Mouse (Mus musculus) hindbrain, embryonic 15.5 days (tissue): ENCODE results near the gene Rcan2. TPM values are rescaled to one million over a fixed set of nuclear protein-coding genes. Genes with fewer than 3 reads are reported as not detected.
A peak's percentile ranks its signal among the peaks of the same experiment; 100 is the strongest.
"Not testable (repeated sequence)": the region's sequence is repeated elsewhere in the genome, so short reads cannot be mapped to it uniquely, and the experiment has no call there.

Experiments used
- ATAC-seq: fragments of 200-750 bp; cut with Nextera tagmentation; 2 replicates; pipeline ENCODE4 v1.8.0; 2017; ENCODE audit warnings: low read depth, moderate number of reproducible peaks, moderate TSS enrichment; ENCODE audit not compliant: low FRiP score
- H3K27ac ChIP-seq: fragments of 300-500 bp; sonication (generic); replicated peaks from 2 replicates; pipeline ENCODE4 v1.5.1; 2015; ENCODE audit warnings: mild to moderate bottlenecking, inconsistent platforms
- H3K27me3 ChIP-seq: fragments of 300-500 bp; sonication (generic); 2 replicates; pipeline ENCODE4 v1.6.1; 2015; ENCODE audit warnings: control low read depth, inconsistent platforms
- H3K36me3 ChIP-seq: fragments of 300-500 bp; sonication (generic); 2 replicates; pipeline ENCODE4 v1.6.1; 2015; ENCODE audit warnings: control low read depth, inconsistent platforms
- H3K4me1 ChIP-seq: fragments of 300-500 bp; sonication (generic); replicated peaks from 2 replicates; pipeline ENCODE4 v1.6.1; 2015; ENCODE audit warnings: control low read depth, inconsistent platforms
- H3K4me2 ChIP-seq: fragments of 300-500 bp; sonication (generic); 2 replicates; pipeline ENCODE4 v1.6.1; 2015; ENCODE audit warnings: moderate library complexity, mild to moderate bottlenecking, inconsistent platforms
- H3K4me3 ChIP-seq: fragments of 300-500 bp; sonication (generic); 2 replicates; pipeline ENCODE4 v1.5.1; 2015; ENCODE audit warnings: mild to moderate bottlenecking, inconsistent platforms
- H3K9ac ChIP-seq: fragments of 300-500 bp; sonication (generic); 2 replicates; pipeline ENCODE4 v1.6.1; 2015; ENCODE audit warnings: inconsistent platforms
- H3K9me3 ChIP-seq: fragments of 300-500 bp; sonication (generic); 2 replicates; pipeline ENCODE4 v1.6.1; 2016; ENCODE audit warnings: control low read depth, inconsistent platforms
- WGBS: fragments of 180-500 bp; shearing (Covaris S2); methylation state at CpG from one replicate; pipeline ENCODE4 v1.1.7; 2015; 5-methylcytosine and 5-hydroxymethylcytosine counted together
- polyA plus RNA-seq: library from polyadenylated mRNA; unstranded; fragments of >200 nt; fragmentation: Nextera tagmentation; extraction: Ambion mirVana; gene quantifications from 2 replicates; pipeline ENCODE4 v1.2.1, GENCODE M21; 2015

Gene Rcan2
- polyA plus RNA-seq, 1 experiment from 2014 or later, result 132 TPM

DNA sequence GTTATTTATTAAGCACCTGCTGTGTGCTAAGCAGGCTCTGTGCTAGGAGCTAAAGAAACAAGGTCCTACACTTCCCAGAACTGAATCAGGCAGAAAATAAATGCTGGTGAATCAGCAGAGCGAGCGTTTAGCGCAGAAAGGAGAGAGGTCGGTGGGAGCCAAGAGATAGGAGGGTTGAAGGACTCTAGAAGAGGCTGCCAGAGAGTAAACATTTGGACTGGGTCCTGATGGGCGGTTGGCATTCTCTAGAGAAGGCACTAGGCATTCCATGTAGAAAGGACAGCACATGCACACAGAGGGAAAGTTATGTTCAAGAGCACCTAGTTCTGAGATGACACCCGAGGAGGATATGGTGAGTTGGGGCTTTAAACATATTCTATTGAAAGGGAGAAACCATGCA is 2.6 kb downstream of the Rcan2 start:
- 0 out of 2 replicates have a peak overlapping the region, but pooled peaks have one; percentile 3 for H3K4me2 ChIP-seq
- ATAC-seq, result no peak
- WGBS, result 85% methylated on average over 6 of the region's 6 CpGs

GRCm38 (mm10) chr17:43806841-43807240 is 5.7 kb downstream of the Rcan2 start:
- Histone ChIP-seq H3K4me3 (no peak overlapping the region), H3K36me3 (no peaks in the 10 kb centered on the region), H3K9me3 (no peaks in the 10 kb centered on the region), H3K4me1 (peaks cover 18% of the 10 kb centered on the region; the same call in 1 of the 2 replicates), H3K9ac (no peak overlapping the region), H3K27me3 (no peaks in the 10 kb centered on the region), H3K27ac (no peak overlapping the region), H3K4me2 (no peak overlapping the region)
- ATAC-seq, result no peak
- WGBS, result 81% methylated on average over 4 of the region's 4 CpGs

More for the DNA sequence above, 2.6 kb downstream of the Rcan2 start:
- H3K27ac ChIP-seq, result no peak overlapping the region
- H3K9ac ChIP-seq, result no peak overlapping the region
- H3K27me3 ChIP-seq, result no peaks in the 10 kb centered on the region
- no peak overlapping the region for H3K4me3 ChIP-seq
- H3K9me3 ChIP-seq, result no peaks in the 10 kb centered on the region
- peaks cover 21% of the 10 kb centered on the region; the same call in 1 of the 2 replicates for H3K4me1 ChIP-seq
- no peaks in the 10 kb centered on the region for H3K36me3 ChIP-seq

- Histone ChIP-seq H3K27ac (no peak overlapping the region), H3K27me3 (no peaks in the 10 kb centered on the region), H3K4me3 (no peak overlapping the region), H3K9me3 (no peaks in the 10 kb centered on the region), H3K4me2 (no peak overlapping the region), H3K4me1 (no peaks in the 10 kb centered on the region), H3K9ac (no peak overlapping the region), H3K36me3 (no peaks in the 10 kb centered on the region)
- no peak for ATAC-seq
- 78% methylated on average over 4 of the region's 4 CpGs for WGBS
These were observed 10.3 kb downstream of the Rcan2 start for GRCm38 (mm10) chr17:43811453-43811852.

- 93% methylated on average over 4 of the region's 4 CpGs for WGBS
These were observed 14.2 kb downstream of the Rcan2 start for GRCm38 (mm10) chr17:43815376-43815775.

GRCm38 (mm10) chr17:43816480-43816879 is 15.3 kb downstream of the Rcan2 start:
- WGBS, result 89% methylated on average over 1 of the region's 1 CpGs

More at GRCm38 (mm10) chr17:43815376-43815775, 14.2 kb downstream of the Rcan2 start:
- H3K9ac ChIP-seq, result no peak overlapping the region
- no peaks in the 10 kb centered on the region for H3K4me1 ChIP-seq
- H3K36me3 ChIP-seq, result no peaks in the 10 kb centered on the region
- no peak overlapping the region for H3K27ac ChIP-seq
- no peaks in the 10 kb centered on the region for H3K9me3 ChIP-seq
- H3K27me3 ChIP-seq, result no peaks in the 10 kb centered on the region
- no peak for ATAC-seq
- no peak overlapping the region for H3K4me3 ChIP-seq
- H3K4me2 ChIP-seq, result no peak overlapping the region

DNA sequence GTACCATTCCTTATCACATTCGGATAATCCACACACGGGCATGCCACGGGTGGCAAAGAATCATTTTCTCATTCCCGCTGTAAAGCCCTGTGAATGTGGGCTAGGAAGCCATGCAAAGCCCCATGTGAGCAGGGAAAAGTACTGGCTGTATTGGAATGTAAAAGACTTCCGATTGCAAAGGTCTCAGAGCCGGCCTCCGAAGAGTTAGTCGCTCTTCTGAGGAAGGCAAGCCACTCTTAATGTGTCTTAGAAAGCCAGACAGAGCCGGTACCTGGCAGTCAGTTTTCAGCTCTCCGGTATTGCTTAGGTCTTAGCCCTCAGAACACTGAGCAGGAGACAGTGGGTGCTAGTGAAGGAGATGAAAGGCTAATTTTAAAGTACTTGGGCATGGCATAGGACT is 16.0 kb downstream of the Rcan2 start:
- no peaks in the 10 kb centered on the region for H3K9me3 ChIP-seq
- 83% methylated on average over 10 of the region's 10 CpGs for WGBS
- peaks cover 7% of the 10 kb centered on the region; the same call in 1 of the 2 replicates for H3K4me1 ChIP-seq
- no peak overlapping the region for H3K9ac ChIP-seq
- H3K36me3 ChIP-seq, result no peaks in the 10 kb centered on the region
- H3K4me3 ChIP-seq, result no peak overlapping the region
- no peak overlapping the region for H3K27ac ChIP-seq
- no peak overlapping the region for H3K4me2 ChIP-seq
- no peaks in the 10 kb centered on the region for H3K27me3 ChIP-seq
- no peak for ATAC-seq

More at GRCm38 (mm10) chr17:43816480-43816879, 15.3 kb downstream of the Rcan2 start:
- H3K9ac ChIP-seq, result no peak overlapping the region
- no peaks in the 10 kb centered on the region for H3K9me3 ChIP-seq
- ATAC-seq, result no peak
- no peak overlapping the region for H3K4me3 ChIP-seq
- no peaks in the 10 kb centered on the region for H3K36me3 ChIP-seq
- no peaks in the 10 kb centered on the region for H3K27me3 ChIP-seq
- no peak overlapping the region for H3K27ac ChIP-seq
- H3K4me1 ChIP-seq, result 0 out of 2 replicates have a peak, but pooled peaks cover under 1% of the 10 kb centered on the region
- no peak overlapping the region for H3K4me2 ChIP-seq

GRCm38 (mm10) chr17:43818390-43818789 is 17.2 kb downstream of the Rcan2 start:
- H3K4me3 ChIP-seq, result no peak overlapping the region
- H3K36me3 ChIP-seq, result no peaks in the 10 kb centered on the region
- no peak for ATAC-seq
- no peaks in the 10 kb centered on the region for H3K27me3 ChIP-seq
- H3K27ac ChIP-seq, result no peak overlapping the region
- H3K4me2 ChIP-seq, result no peak overlapping the region
- no peak overlapping the region for H3K9ac ChIP-seq
- WGBS, result 80% methylated on average over 6 of the region's 6 CpGs
- H3K4me1 ChIP-seq, result peaks cover 14% of the 10 kb centered on the region; the same call in 1 of the 2 replicates
- no peaks in the 10 kb centered on the region for H3K9me3 ChIP-seq

DNA sequence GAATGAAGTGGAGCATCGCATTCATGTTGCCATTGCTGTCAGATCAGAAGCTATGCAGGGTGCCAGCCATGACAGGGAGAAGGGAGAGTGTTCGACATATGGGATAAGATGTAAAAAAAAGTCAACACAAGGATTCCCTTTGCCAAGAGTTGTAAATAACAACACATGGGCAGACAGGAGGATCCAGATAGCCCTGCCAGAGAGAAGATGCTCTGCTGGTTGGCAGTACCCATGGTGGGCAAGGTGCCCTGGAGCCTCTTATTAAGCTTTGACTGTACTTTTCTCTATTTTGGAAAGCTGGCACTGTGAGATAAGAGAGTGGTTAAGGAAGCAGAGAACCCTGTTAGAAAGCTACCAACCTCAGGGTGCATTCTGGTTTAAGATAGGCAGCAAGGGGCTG is 19.8 kb downstream of the Rcan2 start:
- Histone ChIP-seq H3K4me1 (peaks cover 14% of the 10 kb centered on the region; the same call in 1 of the 2 replicates), H3K36me3 (no peaks in the 10 kb centered on the region), H3K9ac (no peak overlapping the region), H3K27ac (no peak overlapping the region), H3K9me3 (no peaks in the 10 kb centered on the region), H3K4me2 (no peak overlapping the region), H3K4me3 (no peak overlapping the region), H3K27me3 (no peaks in the 10 kb centered on the region)
- WGBS, result 94% methylated on average over 2 of the region's 2 CpGs
- no peak for ATAC-seq

DNA sequence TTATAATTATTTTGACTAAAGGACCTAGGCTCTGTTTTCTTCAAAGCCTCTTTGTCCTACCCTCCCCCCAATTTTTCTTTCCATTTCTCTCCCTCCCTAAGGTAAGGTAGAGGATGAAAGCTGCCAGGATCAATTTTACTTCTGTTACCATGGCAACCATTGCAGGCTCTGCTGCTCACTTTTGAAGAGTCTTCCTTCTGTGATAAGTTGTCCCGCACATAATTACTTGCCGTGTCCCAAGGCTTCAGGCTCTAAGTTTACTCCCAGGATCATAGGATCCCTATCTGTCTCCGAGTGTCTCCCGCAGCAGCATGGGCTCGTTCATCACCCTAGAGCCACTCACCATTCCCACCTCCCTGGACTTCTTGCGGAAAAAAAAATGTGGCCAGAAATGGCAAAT is 21.1 kb downstream of the Rcan2 start:
- H3K27ac ChIP-seq, result peak overlapping the region; percentile 49
- peak; percentile 84 for ATAC-seq
- H3K9ac ChIP-seq, result no peak overlapping the region
- H3K4me3 ChIP-seq, result no peak overlapping the region
- H3K9me3 ChIP-seq, result no peaks in the 10 kb centered on the region
- 54% methylated on average over 6 of the region's 6 CpGs for WGBS
- no peaks in the 10 kb centered on the region for H3K27me3 ChIP-seq
- H3K4me2 ChIP-seq, result no peak overlapping the region
- no peaks in the 10 kb centered on the region for H3K36me3 ChIP-seq
- peaks cover 14% of the 10 kb centered on the region; the same call in 1 of the 2 replicates for H3K4me1 ChIP-seq

DNA sequence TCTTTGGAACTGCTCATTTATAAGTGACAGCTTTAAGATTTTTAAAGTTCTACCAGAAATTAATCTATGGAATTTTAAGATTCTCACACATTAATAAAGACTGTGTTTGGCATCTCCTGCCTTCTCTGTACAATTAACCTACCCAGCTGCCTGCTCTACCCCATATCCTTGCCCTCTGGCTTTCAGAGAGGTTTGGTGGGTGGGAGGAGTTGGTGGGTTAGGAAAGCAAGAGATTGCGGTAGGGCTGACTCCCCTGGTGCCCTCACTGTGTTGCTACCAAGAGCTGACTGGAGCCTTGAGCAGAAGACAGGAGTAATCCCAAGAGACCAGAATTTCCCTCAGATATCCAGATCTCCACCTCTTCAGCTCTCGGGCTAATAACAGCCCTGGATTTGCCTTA is 21.5 kb downstream of the Rcan2 start:
- peaks cover 14% of the 10 kb centered on the region; the same call in 1 of the 2 replicates for H3K4me1 ChIP-seq
- H3K27me3 ChIP-seq, result no peaks in the 10 kb centered on the region
- H3K4me3 ChIP-seq, result no peak overlapping the region
- no peak for ATAC-seq
- WGBS, result 68% methylated on average over 2 of the region's 2 CpGs
- no peak overlapping the region for H3K9ac ChIP-seq
- H3K36me3 ChIP-seq, result no peaks in the 10 kb centered on the region
- H3K27ac ChIP-seq, result peak overlapping the region; percentile 26; the same call in 1 of the 2 replicates
- H3K9me3 ChIP-seq, result no peaks in the 10 kb centered on the region
- no peak overlapping the region for H3K4me2 ChIP-seq

DNA sequence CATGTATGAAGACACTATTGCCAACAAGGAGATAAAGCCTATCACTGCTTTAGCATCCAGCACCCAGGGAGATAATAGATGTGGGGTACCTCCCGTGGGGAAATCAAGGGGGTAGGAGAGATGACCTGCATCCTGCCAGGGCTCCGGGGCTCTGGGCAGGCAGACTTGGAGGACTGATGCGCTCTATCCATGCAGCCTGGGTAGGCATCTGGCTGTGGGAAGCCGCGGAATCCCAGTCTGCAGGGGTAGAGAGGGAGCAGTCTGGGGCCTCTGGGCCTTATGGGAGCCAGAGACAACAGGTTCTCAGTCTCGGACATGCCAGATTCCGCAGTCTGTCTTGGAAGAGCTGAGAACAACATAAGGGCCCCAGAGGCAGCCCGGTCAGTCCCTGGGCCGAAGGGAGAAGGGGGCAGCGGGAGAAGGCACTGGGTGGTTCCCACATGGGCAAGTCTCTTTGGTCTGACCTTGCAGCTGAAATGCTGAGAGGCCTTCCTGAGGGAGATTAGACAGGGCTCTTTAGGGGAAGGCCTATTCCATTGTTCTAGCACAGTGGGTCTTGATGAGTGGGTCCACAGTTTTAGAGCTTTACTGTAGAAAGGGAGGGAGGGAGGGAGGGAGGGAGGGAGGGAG is 23.7 kb downstream of the Rcan2 start:
- Histone ChIP-seq H3K36me3 (no peaks in the 10 kb centered on the region), H3K27ac (no peak overlapping the region), H3K9me3 (no peaks in the 10 kb centered on the region), H3K27me3 (no peaks in the 10 kb centered on the region), H3K4me3 (no peak overlapping the region), H3K4me2 (no peak overlapping the region), H3K9ac (no peak overlapping the region), H3K4me1 (peaks cover 14% of the 10 kb centered on the region; the same call in 1 of the 2 replicates)
- ATAC-seq, result no peak
- 82% methylated on average over 10 of the region's 10 CpGs for WGBS

DNA sequence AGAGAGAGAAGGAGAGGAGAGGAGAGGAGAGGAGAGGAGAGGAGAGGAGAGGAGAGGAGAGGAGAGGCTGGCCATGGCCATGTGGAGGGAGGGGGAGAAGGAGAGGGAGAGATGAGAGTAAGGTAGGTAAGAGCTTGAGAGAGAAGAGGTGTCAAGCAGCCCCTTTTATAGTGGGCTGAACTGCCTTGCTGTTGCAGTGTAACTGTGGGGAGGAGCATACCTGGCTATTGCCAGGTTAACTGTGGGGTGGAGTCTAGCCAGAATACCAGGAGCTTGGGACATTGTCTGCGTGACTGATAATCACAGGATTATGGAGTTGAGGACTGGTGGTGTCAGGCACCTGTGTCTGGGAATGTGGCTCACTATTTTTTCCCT is 24.2 kb downstream of the Rcan2 start:
- not testable (repeated sequence) for H3K4me3 ChIP-seq, H3K27me3 ChIP-seq, ATAC-seq, H3K4me2 ChIP-seq, H3K36me3 ChIP-seq, H3K9me3 ChIP-seq, H3K27ac ChIP-seq, H3K9ac ChIP-seq
- WGBS, result 85% methylated on average over 1 of the region's 1 CpGs
- peaks cover 14% of the 10 kb centered on the region; the same call in 1 of the 2 replicates for H3K4me1 ChIP-seq
